Mouse (Mus musculus): Measurements from ENCODE around the gene Fibp.

- TF ChIP-seq TAL1 (IDR thresholded peaks at IDR 0.05; ENCODE audit: low read length) (no peak), GATA1 (IDR thresholded peaks at IDR 0.05; ENCODE audit: low read length) (no peak)
Observed at GRCm38 (mm10) chr19:5480016-5480415, 19.6 kb downstream of the Fibp start.

Measured in erythroblast, embryonic 14.5 days (primary cell).